ENCODE assay signal across 10 mouse cellular contexts in the genomic region with DNA sequence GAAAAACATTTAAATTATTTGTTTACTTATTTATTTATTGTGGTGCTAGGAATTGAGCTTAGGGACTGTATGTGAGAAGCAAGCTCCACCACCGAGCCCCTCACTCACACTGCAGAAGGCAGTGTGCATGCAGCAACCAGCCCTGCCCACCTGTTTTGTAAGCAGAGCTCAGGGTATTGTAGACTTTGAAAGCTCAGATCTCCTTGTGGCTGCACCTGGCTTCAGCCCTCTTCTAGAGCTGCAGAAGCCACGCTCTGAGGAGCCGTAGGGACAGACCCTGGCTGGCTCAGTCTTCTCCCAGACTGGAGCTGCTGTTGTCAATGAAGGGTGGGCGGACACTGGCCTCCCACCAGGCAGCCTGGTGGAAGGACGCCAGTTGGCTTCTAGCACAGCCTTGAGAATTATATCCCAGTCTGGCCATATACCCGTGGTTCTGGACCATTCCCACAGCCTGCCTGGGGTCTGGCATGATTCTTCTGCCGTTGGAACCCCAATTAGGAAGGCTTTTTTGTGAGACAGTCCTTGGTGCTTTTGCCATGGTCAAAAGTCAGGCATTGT. TPM values are rescaled to one million over a fixed set of nuclear protein-coding genes. Genes with fewer than 3 reads are reported as not detected.
DNase-seq lines count a peak whose midpoint lies in the region; ATAC-seq and TF ChIP-seq lines count a peak whose summit lies in the region.
"Had no signal": no experiment of that assay in that cellular context is flagged by ENCODE, and none has a peak within 500 bp of the region (broad histone marks: within the 10 kb centered on the region; RNA-seq: fewer than 3 reads in every experiment).

No protein-coding gene starts in this region.

- H3K27ac ChIP-seq in heart, postnatal 0 days (ENCODE audit: low read depth): no peak overlapping the region
- no peak overlapping the region for H3K27ac ChIP-seq in liver, postnatal 0 days (ENCODE audit: low read depth)
- H3K27ac ChIP-seq: limb, embryonic 13.5 days had no signal

- H3K4me1 ChIP-seq in heart, postnatal 0 days (ENCODE audit: control insufficient read depth, insufficient read depth): peaks cover 5% of the 10 kb centered on the region; the same call in 1 of the 2 replicates
- H3K4me1 ChIP-seq in liver, postnatal 0 days (ENCODE audit: insufficient read depth): no peaks in the 10 kb centered on the region
- H3K4me1 ChIP-seq: limb, embryonic 13.5 days had no signal

- H3K27me3 ChIP-seq in heart, postnatal 0 days (ENCODE audit: control insufficient read depth, insufficient read depth, low read length): no peaks in the 10 kb centered on the region
- no peaks in the 10 kb centered on the region for H3K27me3 ChIP-seq in liver, postnatal 0 days (ENCODE audit: insufficient read depth, low read length)
- H3K27me3 ChIP-seq: limb, embryonic 13.5 days had no signal

- no peak for TF ChIP-seq EP300 in heart, postnatal 0 days (IDR thresholded peaks at IDR 0.05; ENCODE audit: low read depth)
- no peak for TF ChIP-seq EP300 in liver, postnatal 0 days (IDR thresholded peaks at IDR 0.05; ENCODE audit: low read depth)

- 61% methylated on average over 7 of the region's 7 CpGs for WGBS in heart, postnatal 0 days
- WGBS in liver, postnatal 0 days (ENCODE audit: insufficient replicate concordance): 53% methylated on average over 7 of the region's 7 CpGs

- H3K9me3 ChIP-seq in heart, postnatal 0 days (replicated peaks; ENCODE audit: control insufficient read depth, low read length): no peaks in the 10 kb centered on the region
- no peaks in the 10 kb centered on the region for H3K9me3 ChIP-seq in liver, postnatal 0 days (ENCODE audit: low read length)
- H3K9me3 ChIP-seq: limb, embryonic 13.5 days had no signal

- DNase-seq in heart, postnatal 0 days (ENCODE audit: low spot score): no peak
- DNase-seq in heart, adult 9 months (ENCODE audit: low spot score in 2 of 2): no peak
- DNase-seq in brain, adult 2 months (ENCODE audit: low read depth, low spot score): peak; percentile 83
- DNase-seq in fibroblast of lung, adult 2 months (ENCODE audit: low read depth): peak; percentile 32
- DNase-seq in lung, postnatal 10 days: peak; percentile 80
- DNase-seq in liver, postnatal 0 days: no peak
- no peak for DNase-seq in urinary bladder, adult 18-20 months (ENCODE audit: low spot score in 2 of 2)

- ATAC-seq in heart, postnatal 0 days (ENCODE audit: insufficient read depth, low read depth): peak; percentile 41; the same call in 1 of the 2 replicates
- no peak for ATAC-seq in liver, postnatal 0 days
- ATAC-seq in erythroid progenitor cell, adult 5-6 weeks (replicated peaks; ENCODE audit: low FRiP score, poor library complexity, severe bottlenecking): no peak

- no peak for TF ChIP-seq CTCF in heart, postnatal 0 days (IDR thresholded peaks at IDR 0.05; ENCODE audit: low read depth)
- TF ChIP-seq CTCF in liver, postnatal 0 days (IDR thresholded peaks at IDR 0.05; ENCODE audit: low read depth): no peak

- H3K4me3 ChIP-seq in heart, postnatal 0 days (ENCODE audit: low read depth, low read length): no peak overlapping the region
- no peak overlapping the region for H3K4me3 ChIP-seq in liver, postnatal 0 days (ENCODE audit: low read depth, low read length)
- H3K4me3 ChIP-seq: erythroblast, embryonic 14.5 days; limb, embryonic 13.5 days had no signal

- H3K4me2 ChIP-seq in heart, postnatal 0 days (ENCODE audit: low read depth, low read length): no peak overlapping the region
- no peak overlapping the region for H3K4me2 ChIP-seq in liver, postnatal 0 days (ENCODE audit: low read depth, low read length)
- H3K4me2 ChIP-seq: limb, embryonic 13.5 days had no signal

- H3K9ac ChIP-seq in heart, postnatal 0 days (replicated peaks; ENCODE audit: low read depth, low read length): no peak overlapping the region
- H3K9ac ChIP-seq in liver, postnatal 0 days (replicated peaks): no peak overlapping the region
- H3K9ac ChIP-seq: limb, embryonic 13.5 days had no signal

- no peaks in the 10 kb centered on the region for H3K36me3 ChIP-seq in heart, postnatal 0 days (replicated peaks; ENCODE audit: control insufficient read depth, insufficient read depth, low read length)
- no peaks in the 10 kb centered on the region for H3K36me3 ChIP-seq in liver, postnatal 0 days (replicated peaks; ENCODE audit: insufficient read depth, low read length)

RNA-seq across cellular contexts. Expression of gene Tyro3, which starts 16.9 kb away (rescaled TPM):
- 8.5 and 19.0 TPM in 2 replicates for total RNA-seq in heart, postnatal 0 days (2014; rRNA removed; ENCODE audit: low replicate concordance)
- polyA plus RNA-seq in heart, postnatal 0 days (2015; fragmentation: Nextera tagmentation; extraction: Ambion mirVana): 3.1 and 3.5 TPM in 2 replicates
- 0.26 and 0.30 TPM in 2 replicates for polyA plus RNA-seq in liver, postnatal 0 days (2015; fragmentation: Nextera tagmentation; extraction: Ambion mirVana)
- total RNA-seq in erythroid progenitor cell, adult 5-6 weeks (2015; ENCODE audit: low replicate concordance): not detected in 2 replicates
- total RNA-seq in erythroid progenitor cell, adult 5-6 weeks (2017; ENCODE audit: low replicate concordance): not detected in 2 replicates
- polyA plus RNA-seq: erythroblast, embryonic 14.5 days had no signal

RNA-seq across cellular contexts. Expression of gene Rpap1, which starts 27.1 kb away (rescaled TPM):
- 13.9 and 20.5 TPM in 2 replicates for total RNA-seq in heart, postnatal 0 days (2014; rRNA removed; ENCODE audit: low replicate concordance)
- polyA plus RNA-seq in heart, postnatal 0 days (2015; fragmentation: Nextera tagmentation; extraction: Ambion mirVana): 9.0 and 10.2 TPM in 2 replicates
- 3.7 and 3.9 TPM in 2 replicates for polyA plus RNA-seq in liver, postnatal 0 days (2015; fragmentation: Nextera tagmentation; extraction: Ambion mirVana)
- total RNA-seq in erythroid progenitor cell, adult 5-6 weeks (2015; ENCODE audit: low replicate concordance): 0.42 and 2.2 TPM in 2 replicates
- 2.8 and 3.2 TPM in 2 replicates for total RNA-seq in erythroid progenitor cell, adult 5-6 weeks (2017; ENCODE audit: low replicate concordance)

RNA-seq across cellular contexts. Expression of gene Ltk, which starts 54.2 kb away (rescaled TPM):
- total RNA-seq in heart, postnatal 0 days (2014; rRNA removed; ENCODE audit: low replicate concordance): not detected in 2 replicates
- 0.05 and 0.07 TPM in 2 replicates for polyA plus RNA-seq in heart, postnatal 0 days (2015; fragmentation: Nextera tagmentation; extraction: Ambion mirVana)
- 0.13 and 0.16 TPM in 2 replicates for polyA plus RNA-seq in liver, postnatal 0 days (2015; fragmentation: Nextera tagmentation; extraction: Ambion mirVana)
- total RNA-seq in erythroid progenitor cell, adult 5-6 weeks (2015; ENCODE audit: low replicate concordance): not detected in 2 replicates
- not detected in 2 replicates for total RNA-seq in erythroid progenitor cell, adult 5-6 weeks (2017; ENCODE audit: low replicate concordance)
- polyA plus RNA-seq: erythroblast, embryonic 14.5 days; limb, embryonic 13.5 days had no signal

Comparison
In these comparisons a context has a peak if more than half of its experiments do, and no peak if none do; other contexts are left out.
1. DNase-seq: peak in brain, adult 2 months (single experiment), fibroblast of lung, adult 2 months (single experiment) and lung, postnatal 10 days (single experiment); none in heart, postnatal 0 days (single experiment), heart, adult 9 months (0 of 2), liver, postnatal 0 days (single experiment) and urinary bladder, adult 18-20 months (0 of 2).